Mouse (Mus musculus) midbrain, postnatal 0 days (tissue): ENCODE measurements around the gene Mrap. TPM values are rescaled to one million over a fixed set of nuclear protein-coding genes. Genes with fewer than 3 reads are reported as not detected.

Source experiments
- ATAC-seq: fragments of 200-750 bp; cut with Nextera tagmentation; 2 replicates; pipeline ENCODE4 v1.8.0; 2017; ENCODE audit warnings: moderate number of reproducible peaks, mild to moderate bottlenecking, moderate TSS enrichment, moderate library complexity; ENCODE audit not compliant: low FRiP score
- DNase-seq: peaks from one replicate; pipeline ENCODE4 v3.0.0-alpha.2; 2015; ENCODE audit warnings: low spot score
- H3K27ac ChIP-seq: fragments of 300-500 bp; sonication (generic); 2 replicates; pipeline ENCODE4 v1.5.1; 2014; ENCODE audit warnings: low read depth, mild to moderate bottlenecking, low read length, mixed read lengths
- H3K27me3 ChIP-seq: fragments of 300-500 bp; sonication (generic); 2 replicates; pipeline ENCODE4 v1.6.1; 2014; ENCODE audit warnings: low read length, control low read depth, mixed read lengths; ENCODE audit not compliant: insufficient read depth
- H3K36me3 ChIP-seq: fragments of 300-500 bp; sonication (generic); 2 replicates; pipeline ENCODE4 v1.6.1; 2014; ENCODE audit warnings: low read length, control low read depth, mixed read lengths; ENCODE audit not compliant: insufficient read depth
- H3K4me1 ChIP-seq: fragments of 300-500 bp; sonication (generic); 2 replicates; pipeline ENCODE4 v1.6.1; 2014; ENCODE audit warnings: mild to moderate bottlenecking, control low read depth, antibody characterized with exemption, low read length, mixed read lengths; ENCODE audit not compliant: insufficient read depth
- H3K4me2 ChIP-seq: fragments of 300-500 bp; sonication (generic); 2 replicates; pipeline ENCODE4 v1.6.1; 2014; ENCODE audit warnings: low read depth, mild to moderate bottlenecking, low read length, mixed read lengths; ENCODE audit not compliant: poor library complexity, severe bottlenecking
- H3K4me3 ChIP-seq: fragments of 300-500 bp; sonication (generic); 2 replicates; pipeline ENCODE4 v1.5.1; 2014; ENCODE audit warnings: low read depth, mild to moderate bottlenecking, low read length, moderate library complexity
- H3K9ac ChIP-seq: fragments of 300-500 bp; sonication (generic); replicated peaks from 2 replicates; pipeline ENCODE4 v1.6.1; 2014; ENCODE audit warnings: mild to moderate bottlenecking, low read length, moderate library complexity, mixed read lengths; ENCODE audit not compliant: poor library complexity, severe bottlenecking
- H3K9me3 ChIP-seq: fragments of 300-500 bp; sonication (generic); 2 replicates; pipeline ENCODE4 v1.6.1; 2016; ENCODE audit warnings: low read length, control low read depth
- CTCF ChIP-seq: IDR thresholded peaks from 2 replicates; pipeline ENCODE4 v1.5.1; 2016; ENCODE audit warnings: antibody characterized with exemption, mild to moderate bottlenecking
- WGBS: fragments of 180-500 bp; shearing (Covaris S2); extraction: QIAGEN DNeasy Blood & Tissue Kit; methylation state at CpG from one replicate; pipeline ENCODE4 v1.1.7; 2014; 5-methylcytosine and 5-hydroxymethylcytosine counted together
- polyA plus RNA-seq: library from polyadenylated mRNA; unstranded; fragments of >200 nt; fragmentation: Nextera tagmentation; extraction: Ambion mirVana; gene quantifications from 2 replicates; pipeline ENCODE4 v1.2.1, GENCODE M21; 2015
- total RNA-seq: library from RNA; depleted of rRNA; stranded (reverse); fragments of >200 nt; gene quantifications from 2 replicates; pipeline ENCODE4 v1.2.3, GENCODE M21; 2014; rRNA removed

Mrap gene
- total RNA-seq (0.77 TPM in 1 of 2 replicates, not detected in the other), polyA plus RNA-seq (0.41 and 0.74 TPM in 2 replicates)

DNA sequence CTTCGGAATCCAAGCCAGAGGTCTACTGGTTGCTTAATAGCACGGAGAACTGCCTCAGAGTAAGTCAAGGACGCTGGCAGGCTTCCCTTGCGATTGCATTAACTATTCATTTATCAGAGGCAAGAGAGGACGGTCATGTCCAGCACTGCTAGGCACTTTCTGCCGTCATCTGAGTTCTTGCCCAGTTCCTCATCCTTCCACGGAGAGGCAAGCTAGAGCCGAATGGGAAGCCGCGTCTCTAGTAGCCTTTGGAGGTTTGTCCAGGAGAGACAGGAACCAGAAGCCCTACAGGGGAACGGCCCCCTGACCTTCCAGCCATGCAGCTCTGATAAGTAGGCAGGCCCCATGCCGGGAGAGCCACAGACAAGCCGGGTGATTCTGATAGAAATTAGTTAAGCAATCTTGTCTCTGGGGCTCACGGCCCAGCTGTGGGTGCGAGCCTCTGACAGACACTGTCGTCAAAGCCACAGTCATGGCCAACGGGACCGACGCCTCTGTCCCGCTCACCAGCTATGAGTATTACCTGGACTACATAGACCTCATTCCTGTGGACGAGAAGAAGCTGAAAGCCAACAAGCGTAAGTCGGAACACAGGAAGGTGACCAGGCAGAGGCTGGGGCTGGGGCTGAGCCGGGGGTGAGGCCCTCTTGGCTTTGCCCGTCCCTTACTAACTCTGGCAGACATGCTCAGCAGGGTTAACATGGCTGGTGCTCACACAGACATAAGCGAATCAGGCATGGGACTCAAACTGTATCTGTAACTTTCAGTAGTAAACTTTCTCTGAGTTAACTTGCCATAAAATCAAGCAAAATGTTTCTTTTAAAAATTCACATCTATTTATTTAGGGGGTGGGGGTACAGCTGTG lies at the start of gene Mrap:
TSS of gene Mrap (plus strand) at position 116 of the 865 bp plus-strand sequence.
- TF ChIP-seq CTCF = no peak; the same call in 1 of the 2 replicates
- no peak for DNase-seq

DNA sequence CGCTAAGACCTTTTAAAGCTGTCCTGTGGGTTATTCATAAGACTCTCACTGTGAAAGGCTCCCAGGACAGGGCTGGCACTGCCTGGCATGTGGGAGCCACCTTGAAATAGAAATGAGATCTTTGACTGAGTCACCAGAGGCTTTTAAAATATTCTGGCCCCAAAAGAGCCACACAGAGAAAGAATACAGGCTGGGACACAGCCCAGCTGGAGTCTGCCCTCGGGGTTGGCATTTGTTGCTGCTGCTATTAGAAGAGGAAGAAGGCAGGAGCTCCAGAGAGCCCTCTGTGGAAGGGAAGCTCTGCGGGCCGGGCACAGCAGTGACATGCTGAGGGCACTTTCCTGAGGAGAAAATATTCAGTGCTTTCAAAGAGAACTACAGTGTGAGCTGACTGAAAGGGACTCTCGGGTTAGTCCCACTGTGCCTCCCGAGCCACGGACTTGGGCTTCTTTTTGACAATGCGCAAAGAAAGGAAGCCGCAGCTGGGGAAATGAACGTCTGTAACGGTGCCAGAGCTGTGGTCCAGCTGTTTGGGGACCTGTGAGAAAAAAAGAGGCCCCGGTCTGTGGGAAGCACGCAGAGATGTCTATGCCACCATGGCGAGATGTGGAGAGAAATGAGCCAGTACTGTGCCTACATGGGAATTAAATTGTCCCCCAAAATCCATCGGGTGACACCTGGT lies 45.2 kb upstream of the Mrap start:
- Histone ChIP-seq H3K4me1 (no peaks in the 10 kb centered on the region), H3K36me3 (no peaks in the 10 kb centered on the region), H3K27me3 (no peaks in the 10 kb centered on the region), H3K4me3 (no peak overlapping the region), H3K9ac (no peak overlapping the region), H3K4me2 (no peak overlapping the region), H3K9me3 (no peaks in the 10 kb centered on the region), H3K27ac (peak overlapping the region; percentile 32; the same call in 1 of the 2 replicates)
- DNase-seq (peak; percentile 70), ATAC-seq (0 out of 2 replicates have a peak, but pooled peaks have one; percentile 10)
- TF ChIP-seq CTCF = no peak
- 61% methylated on average over 15 of the region's 15 CpGs for WGBS

More for the DNA sequence above, at the start of gene Mrap:
- H3K27me3 ChIP-seq = no peaks in the 10 kb centered on the region
- no peak within 1 kb of the TSS for H3K4me2 ChIP-seq
- no peak within 1 kb of the TSS for H3K27ac ChIP-seq
- H3K9me3 ChIP-seq = no peaks in the 10 kb centered on the region
- H3K36me3 ChIP-seq = no peaks in the 10 kb centered on the region
- 88% methylated on average over 26 of the region's 26 CpGs for WGBS
- H3K4me1 ChIP-seq = no peaks in the 10 kb centered on the region
- H3K4me3 ChIP-seq = no peak within 1 kb of the TSS
- no peak for ATAC-seq
- no peak within 1 kb of the TSS for H3K9ac ChIP-seq

DNA sequence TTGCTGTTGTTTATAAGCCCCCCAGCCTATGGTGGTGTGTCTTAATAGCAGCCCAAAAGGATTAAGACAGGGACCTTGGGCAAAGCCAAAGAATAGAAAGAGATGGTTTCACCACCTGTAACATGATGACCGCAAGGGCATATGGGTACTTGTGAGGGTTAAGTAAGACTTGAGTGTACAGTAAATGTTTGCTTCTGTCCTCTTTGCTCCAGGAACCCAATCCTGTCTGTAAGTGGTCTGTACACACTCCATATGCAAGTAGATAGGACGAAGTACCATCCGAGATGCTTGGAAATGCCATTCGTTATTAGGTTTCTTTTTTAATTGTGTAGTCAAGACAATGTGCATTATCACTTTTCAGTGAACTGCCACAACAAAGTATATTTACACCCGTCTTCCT lies 44.4 kb upstream of the Mrap start:
- Histone ChIP-seq H3K4me1 (no peaks in the 10 kb centered on the region), H3K27me3 (no peaks in the 10 kb centered on the region), H3K9me3 (no peaks in the 10 kb centered on the region), H3K4me3 (no peak overlapping the region), H3K9ac (no peak overlapping the region), H3K4me2 (no peak overlapping the region), H3K27ac (no peak overlapping the region), H3K36me3 (no peaks in the 10 kb centered on the region)
- ATAC-seq (no peak), DNase-seq (no peak)
- TF ChIP-seq CTCF = no peak
- 95% methylated on average over 5 of the region's 5 CpGs for WGBS

DNA sequence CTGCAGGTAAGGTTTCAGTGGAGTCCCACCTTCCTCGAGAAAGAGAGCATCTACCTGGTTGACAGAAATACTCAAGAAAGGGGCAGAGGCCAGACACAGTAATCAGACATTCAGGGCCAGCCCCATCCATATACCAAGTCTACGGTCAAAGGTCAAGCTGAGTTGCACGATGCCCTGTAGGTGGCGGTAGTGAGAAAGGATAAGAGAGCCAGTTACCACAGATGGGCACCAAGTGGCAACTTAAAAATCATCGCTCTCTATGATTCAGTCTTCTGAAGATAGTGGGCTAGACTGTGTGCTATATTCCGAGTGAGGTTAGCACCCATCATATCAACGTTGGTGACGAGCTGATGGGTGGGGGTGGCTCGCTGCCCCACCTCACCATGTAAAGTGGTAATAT lies 43.3 kb upstream of the Mrap start:
- no peak overlapping the region for H3K27ac ChIP-seq
- ATAC-seq = no peak
- H3K4me2 ChIP-seq = no peak overlapping the region
- no peaks in the 10 kb centered on the region for H3K4me1 ChIP-seq
- H3K9me3 ChIP-seq = no peaks in the 10 kb centered on the region
- DNase-seq = peak; percentile 55
- WGBS = 64% methylated on average over 9 of the region's 9 CpGs
- no peaks in the 10 kb centered on the region for H3K36me3 ChIP-seq
- no peaks in the 10 kb centered on the region for H3K27me3 ChIP-seq
- H3K9ac ChIP-seq = no peak overlapping the region
- peak; percentile 56 for TF ChIP-seq CTCF
- H3K4me3 ChIP-seq = no peak overlapping the region

DNA sequence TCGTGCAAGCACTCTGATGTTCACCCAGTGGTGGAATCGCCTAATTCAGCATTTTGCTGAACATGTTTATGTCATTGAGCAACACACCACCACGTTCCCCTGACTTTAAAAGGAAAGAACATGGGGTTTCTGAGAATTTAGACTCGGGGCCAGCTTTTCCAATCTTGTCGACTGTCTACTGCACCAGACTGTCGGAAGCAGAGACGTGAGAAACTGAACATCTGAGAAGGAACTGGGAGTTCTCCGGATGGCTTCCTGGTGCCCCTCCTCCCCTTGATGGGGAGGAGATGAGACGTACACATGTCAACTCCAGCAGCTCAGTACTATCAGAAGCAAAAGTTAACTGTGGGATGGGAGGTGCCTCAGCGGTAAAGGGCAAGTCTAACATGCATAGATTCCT lies 42.9 kb upstream of the Mrap start:
- no peaks in the 10 kb centered on the region for H3K27me3 ChIP-seq
- DNase-seq = no peak
- H3K4me3 ChIP-seq = no peak overlapping the region
- H3K4me1 ChIP-seq = no peaks in the 10 kb centered on the region
- H3K4me2 ChIP-seq = no peak overlapping the region
- TF ChIP-seq CTCF = no peak
- no peak overlapping the region for H3K27ac ChIP-seq
- H3K9ac ChIP-seq = no peak overlapping the region
- whole genome bisulfite sequencing = 80% methylated on average over 10 of the region's 10 CpGs
- H3K36me3 ChIP-seq = no peaks in the 10 kb centered on the region
- ATAC-seq = no peak
- no peaks in the 10 kb centered on the region for H3K9me3 ChIP-seq

DNA sequence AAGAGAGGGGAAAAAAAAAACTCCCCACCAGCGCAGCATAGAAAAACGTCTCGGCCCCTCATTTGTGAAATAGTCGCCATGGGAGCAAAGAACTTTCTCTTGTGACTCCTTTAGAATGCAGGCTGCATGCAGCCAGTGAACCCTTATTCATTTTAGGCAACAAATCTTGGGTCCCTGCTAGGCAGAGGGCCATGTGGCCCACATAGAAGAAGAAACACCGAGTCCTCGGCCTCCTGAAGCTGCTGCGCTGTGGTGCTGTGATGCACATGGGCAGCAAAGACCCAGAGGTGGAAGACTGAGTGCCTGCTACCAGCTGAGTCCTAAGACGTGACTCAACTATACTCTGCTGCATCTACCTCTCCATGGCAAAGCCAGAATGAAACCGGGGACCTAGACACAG lies 41.7 kb upstream of the Mrap start:
- DNase-seq = peak; percentile 28

More for the DNA sequence above, 41.7 kb upstream of the Mrap start:
- Histone ChIP-seq H3K4me3 (no peak overlapping the region), H3K4me2 (no peak overlapping the region), H3K27ac (no peak overlapping the region), H3K36me3 (no peaks in the 10 kb centered on the region), H3K27me3 (no peaks in the 10 kb centered on the region), H3K9me3 (no peaks in the 10 kb centered on the region), H3K9ac (no peak overlapping the region), H3K4me1 (no peaks in the 10 kb centered on the region)
- no peak for ATAC-seq
- TF ChIP-seq CTCF = no peak
- 53% methylated on average over 9 of the region's 9 CpGs for WGBS
